Mouse (Mus musculus) urinary bladder, postnatal 10 days (tissue): ENCODE data around the gene Prr27.

Experiments used
- DNase-seq: peaks from one replicate; pipeline ENCODE4 v3.0.0; 2022; ENCODE audit warnings: low spot score

Gene Prr27

GRCm38 (mm10) chr5:87825386-87825785 is at the start of gene Prr27:
Prr27 (plus strand) TSS chr5:87825686.
- DNase-seq: no peak

GRCm38 (mm10) chr5:87782731-87783130 is 42.8 kb upstream of the Prr27 start:
- no peak for DNase-seq

GRCm38 (mm10) chr5:87807782-87808181 is 17.7 kb upstream of the Prr27 start, which contains the start of gene Csn1s2b:
Csn1s2b (plus strand) TSS chr5:87808082.
- DNase-seq: no peak

- no peak for DNase-seq
Measured at GRCm38 (mm10) chr5:87809253-87809652, 16.2 kb upstream of the Prr27 start.

- DNase-seq: no peak
Measured at GRCm38 (mm10) chr5:87855136-87855716, 29.7 kb downstream of the Prr27 start.

- no peak for DNase-seq
Measured at GRCm38 (mm10) chr5:87870084-87870483, 44.6 kb downstream of the Prr27 start.

- DNase-seq: no peak
Measured at GRCm38 (mm10) chr5:87871423-87871822, 45.9 kb downstream of the Prr27 start.

- no peak for DNase-seq
Measured at GRCm38 (mm10) chr5:87884729-87885128, 59.2 kb downstream of the Prr27 start, which contains the start of gene Odam. Odam (plus strand) TSS chr5:87885029.
